Mouse (Mus musculus): Measurements from ENCODE around the gene Hemk1. TPM values are rescaled to one million over a fixed set of nuclear protein-coding genes. Genes with fewer than 3 reads are reported as not detected.

Gene Hemk1
- polyA plus RNA-seq (2015; fragmentation: Nextera tagmentation; extraction: Ambion mirVana) = 9.7 and 10.7 TPM in 2 replicates

DNA sequence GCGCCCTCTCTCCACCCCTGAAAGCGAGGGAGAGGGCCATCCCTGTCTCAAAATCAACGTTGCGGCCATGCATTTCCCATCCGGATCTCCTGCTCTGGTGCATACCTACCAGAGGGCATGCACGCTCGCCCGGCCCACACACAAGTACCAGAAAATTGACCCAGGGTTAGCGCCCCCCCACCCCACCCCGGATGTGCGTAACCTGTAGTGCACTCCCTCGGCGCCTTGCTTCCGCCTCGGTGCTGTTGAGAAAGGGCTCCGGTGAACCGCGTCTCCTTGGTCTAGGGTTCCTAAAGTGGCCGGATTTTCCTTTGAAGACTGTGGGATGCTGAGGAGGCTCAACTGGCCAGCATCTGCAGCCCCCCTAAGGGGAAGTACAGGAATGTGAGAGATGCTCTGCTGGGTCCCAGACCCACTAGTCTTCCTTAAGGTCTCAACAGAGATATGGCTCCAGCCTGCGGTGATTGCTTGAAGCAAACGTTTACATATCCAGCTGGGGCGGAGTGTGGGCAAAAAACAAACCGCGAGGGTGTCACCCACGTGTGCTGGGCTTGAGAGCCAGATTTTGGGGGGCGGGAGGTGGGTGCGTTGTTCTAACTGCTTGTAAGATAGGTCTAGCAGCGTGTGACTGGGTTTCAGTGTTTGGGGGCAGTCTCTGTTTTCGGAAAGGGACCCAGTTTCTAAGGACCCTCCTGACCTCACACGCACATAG, at the start of gene Hemk1:
TSS of gene Hemk1 (minus strand) at position 179 of the 712 bp plus-strand sequence.

DNA sequence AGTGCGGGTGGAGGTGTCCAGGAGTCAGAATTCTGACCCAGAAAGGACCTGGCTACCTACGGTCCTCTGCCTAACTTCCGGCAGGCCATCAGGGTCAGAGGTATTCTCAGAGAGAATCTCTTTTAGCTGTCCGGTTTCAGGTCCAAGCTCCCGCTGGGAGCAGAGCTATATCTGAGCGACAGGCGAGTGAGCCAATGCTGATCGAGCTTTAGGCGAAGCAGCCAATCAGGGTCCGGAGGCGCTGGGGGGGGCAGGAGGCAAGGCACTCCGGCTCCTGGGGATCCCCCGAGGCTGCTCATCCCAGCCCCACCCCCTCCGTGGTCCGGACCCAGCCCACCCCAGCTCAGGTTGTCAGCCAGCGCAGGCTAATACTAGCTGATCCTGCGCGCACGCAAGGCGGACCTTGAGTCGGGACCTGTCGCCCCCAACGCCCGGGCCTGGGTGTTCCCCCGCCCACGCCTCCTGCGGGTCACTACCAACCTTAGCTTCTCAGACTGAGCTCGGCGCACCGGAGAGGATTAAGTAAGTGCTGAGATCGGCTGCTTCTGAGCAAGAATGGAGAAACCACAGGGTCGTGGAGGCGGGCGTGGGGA, 2.2 kb upstream of the Hemk1 start, which contains the start of gene 6430571L13Rik:
TSS of gene 6430571L13Rik (plus strand) at position 336 of the 593 bp plus-strand sequence.

DNA sequence AAGGTAGTCTGAATTCAATTTTAAA, 42.3 kb downstream of the Hemk1 start, which contains the start of gene Cish:
TSS of gene Cish (plus strand) at position 11 of the 25 bp plus-strand sequence.

DNA sequence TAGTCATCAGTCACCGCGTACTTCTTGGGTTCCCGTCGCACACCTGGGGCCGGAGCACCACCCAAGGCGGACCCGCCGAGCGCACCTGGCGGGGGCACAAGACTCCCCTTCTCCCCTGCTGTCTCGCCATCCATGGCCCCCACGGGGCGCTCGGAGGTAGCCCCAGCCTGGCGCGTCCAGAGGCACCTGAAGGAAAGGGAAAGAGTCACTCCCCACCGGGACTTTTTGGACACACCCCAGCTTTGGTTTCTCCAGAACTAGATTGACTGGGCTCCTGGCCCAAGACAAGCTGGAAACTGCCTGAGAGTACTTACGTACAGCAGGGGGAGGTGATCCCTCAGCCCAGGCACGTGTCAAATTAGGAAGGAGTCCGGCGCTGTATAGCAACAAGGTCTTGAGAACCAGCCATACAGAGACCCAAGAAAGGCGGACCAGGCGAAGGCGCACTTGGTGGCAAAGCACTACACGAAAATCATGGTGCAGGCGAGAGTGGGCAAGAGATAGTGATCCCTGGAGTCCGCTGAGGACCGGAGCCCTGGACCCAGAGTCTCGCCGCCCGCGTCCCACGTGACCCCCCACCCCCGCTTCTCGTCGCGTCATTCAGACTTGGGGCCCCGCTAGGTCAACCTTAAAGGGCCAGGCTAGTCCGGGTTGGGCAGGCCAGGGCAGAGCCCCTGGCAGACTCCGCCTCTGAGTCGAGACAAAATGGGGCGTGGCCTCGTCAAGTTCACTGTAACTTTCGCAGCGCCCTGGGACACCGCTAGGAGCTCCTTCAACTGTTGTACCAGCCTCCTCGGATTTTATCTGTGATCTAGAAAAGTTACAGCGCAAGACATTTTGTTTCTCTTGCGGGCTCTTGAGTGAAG, 48.7 kb downstream of the Hemk1 start, which contains the start of gene Mapkapk3:
TSS of gene Mapkapk3 (minus strand) at position 667 of the 866 bp plus-strand sequence.

Other genes starting within 250 kb of the Hemk1 start
- 0.12 and 1.2 TPM in 2 replicates for gene Dock3, start 106.4 kb downstream of the Hemk1 start, polyA plus RNA-seq (2015; fragmentation: Nextera tagmentation; extraction: Ambion mirVana)
- 20.2 and 21.4 TPM in 2 replicates for gene Mapkapk3, start 48.5 kb downstream of the Hemk1 start, polyA plus RNA-seq (2015; fragmentation: Nextera tagmentation; extraction: Ambion mirVana)
- 29.9 and 30.3 TPM in 2 replicates for gene Cish, start 42.3 kb downstream of the Hemk1 start, polyA plus RNA-seq (2015; fragmentation: Nextera tagmentation; extraction: Ambion mirVana)
- 12.1 and 13.0 TPM in 2 replicates for gene 6430571L13Rik, start 2.3 kb upstream of the Hemk1 start, polyA plus RNA-seq (2015; fragmentation: Nextera tagmentation; extraction: Ambion mirVana)
- gene Cacna2d2, start 61.3 kb upstream of the Hemk1 start, polyA plus RNA-seq (2015; fragmentation: Nextera tagmentation; extraction: Ambion mirVana) = 0.15 and 0.21 TPM in 2 replicates
- gene Tmem115, start 195.6 kb upstream of the Hemk1 start, polyA plus RNA-seq (2015; fragmentation: Nextera tagmentation; extraction: Ambion mirVana) = 33.1 and 36.2 TPM in 2 replicates
- gene Cyb561d2, start 203.8 kb upstream of the Hemk1 start, polyA plus RNA-seq (2015; fragmentation: Nextera tagmentation; extraction: Ambion mirVana) = 8.3 and 10.3 TPM in 2 replicates
- gene Nprl2, start 203.9 kb upstream of the Hemk1 start, polyA plus RNA-seq (2015; fragmentation: Nextera tagmentation; extraction: Ambion mirVana) = 15.7 and 18.0 TPM in 2 replicates
- gene Zmynd10, start 208.9 kb upstream of the Hemk1 start, polyA plus RNA-seq (2015; fragmentation: Nextera tagmentation; extraction: Ambion mirVana) = 0.33 TPM in 1 of 2 replicates, not detected in the other
- gene Rassf1, start 213.2 kb upstream of the Hemk1 start, polyA plus RNA-seq (2015; fragmentation: Nextera tagmentation; extraction: Ambion mirVana) = 33.8 and 39.4 TPM in 2 replicates
- 34.6 and 34.7 TPM in 2 replicates for gene Tusc2, start 224.9 kb upstream of the Hemk1 start, polyA plus RNA-seq (2015; fragmentation: Nextera tagmentation; extraction: Ambion mirVana)
- 36.3 and 38.8 TPM in 2 replicates for gene Hyal2, start 229.6 kb upstream of the Hemk1 start, polyA plus RNA-seq (2015; fragmentation: Nextera tagmentation; extraction: Ambion mirVana)
- gene Hyal1, start 238.6 kb upstream of the Hemk1 start, polyA plus RNA-seq (2015; fragmentation: Nextera tagmentation; extraction: Ambion mirVana) = 4.3 and 5.2 TPM in 2 replicates
- gene Naa80, start 240.5 kb upstream of the Hemk1 start, polyA plus RNA-seq (2015; fragmentation: Nextera tagmentation; extraction: Ambion mirVana) = 18.0 and 18.3 TPM in 2 replicates
- 0.24 and 0.34 TPM in 2 replicates for gene Hyal3, start 242.5 kb upstream of the Hemk1 start, polyA plus RNA-seq (2015; fragmentation: Nextera tagmentation; extraction: Ambion mirVana)
- 32.7 and 34.9 TPM in 2 replicates for gene Ifrd2, start 249.3 kb upstream of the Hemk1 start, polyA plus RNA-seq (2015; fragmentation: Nextera tagmentation; extraction: Ambion mirVana)

Data from skeletal muscle tissue, postnatal 0 days (tissue).